Mouse (Mus musculus) layer of hippocampus, adult 9-11 months (tissue): ENCODE data around the gene Tom1l2.

Experiments
- DNase-seq: peaks from one replicate; pipeline ENCODE4 v3.0.0; 2022

Gene Tom1l2

GRCm38 (mm10) chr11:60352559-60353411, at the start of gene Tom1l2, which contains the start of gene Drc3:
Tom1l2 (minus strand) TSS chr11:60352905.
Drc3 (plus strand) TSS chr11:60353329.
- DNase-seq: peak; percentile 100

- DNase-seq: peak; percentile 20
Measured at GRCm38 (mm10) chr11:60397172-60397571, 44.5 kb upstream of the Tom1l2 start.

GRCm38 (mm10) chr11:60396546-60396945, 43.8 kb upstream of the Tom1l2 start:
- DNase-seq: no peak

- DNase-seq: no peak
Measured at GRCm38 (mm10) chr11:60391346-60391745, 38.6 kb upstream of the Tom1l2 start.

- no peak for DNase-seq
Measured at GRCm38 (mm10) chr11:60387944-60388343, 35.2 kb upstream of the Tom1l2 start.

GRCm38 (mm10) chr11:60385946-60386345, 33.2 kb upstream of the Tom1l2 start:
- DNase-seq: no peak

GRCm38 (mm10) chr11:60384762-60385421, 32.2 kb upstream of the Tom1l2 start:
- peak; percentile 89 for DNase-seq

- no peak for DNase-seq
Measured at GRCm38 (mm10) chr11:60383518-60383917, 30.8 kb upstream of the Tom1l2 start.

GRCm38 (mm10) chr11:60374481-60374880, 21.8 kb upstream of the Tom1l2 start:
- no peak for DNase-seq

- DNase-seq: no peak
Measured at GRCm38 (mm10) chr11:60370431-60370830, 17.7 kb upstream of the Tom1l2 start.

- no peak for DNase-seq
Measured at GRCm38 (mm10) chr11:60369448-60369847, 16.7 kb upstream of the Tom1l2 start.

- no peak for DNase-seq
Measured at GRCm38 (mm10) chr11:60368909-60369308, 16.2 kb upstream of the Tom1l2 start.

- DNase-seq: no peak
Measured at GRCm38 (mm10) chr11:60367256-60367655, 14.6 kb upstream of the Tom1l2 start.

GRCm38 (mm10) chr11:60366239-60367019, 13.7 kb upstream of the Tom1l2 start:
- DNase-seq: no peak

- DNase-seq: no peak
Measured at GRCm38 (mm10) chr11:60360631-60361201, 8.0 kb upstream of the Tom1l2 start.

GRCm38 (mm10) chr11:60359936-60360335, 7.2 kb upstream of the Tom1l2 start:
- no peak for DNase-seq

- no peak for DNase-seq
Measured at GRCm38 (mm10) chr11:60359138-60359537, 6.4 kb upstream of the Tom1l2 start.

GRCm38 (mm10) chr11:60358548-60358947, 5.8 kb upstream of the Tom1l2 start:
- DNase-seq: no peak

- no peak for DNase-seq
Measured at GRCm38 (mm10) chr11:60357116-60357515, 4.4 kb upstream of the Tom1l2 start.

- no peak for DNase-seq
Measured at GRCm38 (mm10) chr11:60355952-60356351, 3.2 kb upstream of the Tom1l2 start.

- peak; percentile 45 for DNase-seq
Measured at GRCm38 (mm10) chr11:60351925-60352371, 757 bp downstream of the Tom1l2 start.

GRCm38 (mm10) chr11:60351388-60351787, 1.3 kb downstream of the Tom1l2 start:
- no peak for DNase-seq

GRCm38 (mm10) chr11:60346537-60346936, 6.2 kb downstream of the Tom1l2 start:
- peak; percentile 57 for DNase-seq
